Mouse (Mus musculus): ENCODE data around the gene Pphln1. TPM values are rescaled to one million over a fixed set of nuclear protein-coding genes. Genes with fewer than 3 reads are reported as not detected.
A peak's percentile ranks its signal among the peaks of the same experiment; 100 is the strongest.

The Pphln1 gene
- total RNA-seq, 2 experiments from 2014 or later, result 38.7 to 41.7 TPM

DNA sequence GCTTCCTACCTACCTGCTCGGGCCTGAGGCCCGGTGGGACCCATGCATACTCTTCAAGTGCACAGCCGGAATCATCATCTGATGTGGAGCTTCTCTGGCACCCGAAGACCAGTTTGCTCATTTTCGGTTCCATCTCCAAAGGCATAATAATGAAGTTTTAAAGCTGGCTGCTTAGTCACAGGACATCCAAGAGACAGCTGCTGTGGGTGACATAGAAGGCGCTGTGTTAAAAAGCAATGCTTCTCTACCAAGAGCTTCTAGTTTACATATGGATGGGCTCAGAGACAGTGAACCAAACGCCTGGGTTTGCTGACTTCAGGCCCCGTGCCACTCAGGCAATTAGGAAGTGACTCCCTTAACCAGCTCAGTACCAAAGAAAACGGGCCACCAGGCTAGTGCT, 114.3 kb downstream of the Pphln1 start:
- no peak for DNase-seq (ENCODE audit: extremely low spot score in 1 of 2, low spot score in 2 of 2)
- intact Hi-C loops (cut with DNase I), result loop anchor here (10.0 kb wide), 1 partner anchor 332 kb away; no protein-coding TSS in a partner anchor
- TF ChIP-seq CTCF (IDR thresholded peaks at IDR 0.05), result no peak
- H3K27ac ChIP-seq, result peak overlapping the region; percentile 41; the same call in 1 of the 2 replicates
- 0 out of 2 replicates have a peak overlapping the region, but pooled peaks have one; percentile 4 for H3K4me3 ChIP-seq

DNA sequence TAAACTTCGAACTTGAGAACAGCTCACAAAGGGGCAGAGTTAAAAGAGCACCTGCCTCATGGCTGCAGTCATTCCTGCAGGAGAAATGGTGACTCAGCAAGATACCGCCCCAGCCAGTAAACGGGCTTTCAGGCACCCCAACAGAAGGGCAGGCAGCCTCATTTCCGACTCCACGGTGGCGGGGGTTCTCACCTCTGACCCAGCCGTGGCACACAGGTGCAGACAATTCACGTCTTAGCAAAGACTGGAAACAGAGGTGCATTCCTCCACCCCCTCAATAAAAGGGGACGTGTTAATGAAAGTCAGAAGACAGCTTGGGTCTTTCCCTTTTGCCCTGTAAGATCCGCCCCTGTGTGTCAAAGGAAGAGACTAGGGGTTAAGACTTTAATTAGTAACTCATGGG, 115.8 kb downstream of the Pphln1 start:
- peak overlapping the region; percentile 1; the same call in 1 of the 2 replicates for H3K27ac ChIP-seq
- no peak for TF ChIP-seq CTCF (IDR thresholded peaks at IDR 0.05)
- no peak overlapping the region; the same call in 1 of the 2 replicates for H3K4me3 ChIP-seq
- no peak for DNase-seq (ENCODE audit: extremely low spot score in 1 of 2, low spot score in 2 of 2)
- intact Hi-C loops (cut with DNase I), result loop anchor here (10.0 kb wide), 1 partner anchor 331 kb away; no protein-coding TSS in a partner anchor

DNA sequence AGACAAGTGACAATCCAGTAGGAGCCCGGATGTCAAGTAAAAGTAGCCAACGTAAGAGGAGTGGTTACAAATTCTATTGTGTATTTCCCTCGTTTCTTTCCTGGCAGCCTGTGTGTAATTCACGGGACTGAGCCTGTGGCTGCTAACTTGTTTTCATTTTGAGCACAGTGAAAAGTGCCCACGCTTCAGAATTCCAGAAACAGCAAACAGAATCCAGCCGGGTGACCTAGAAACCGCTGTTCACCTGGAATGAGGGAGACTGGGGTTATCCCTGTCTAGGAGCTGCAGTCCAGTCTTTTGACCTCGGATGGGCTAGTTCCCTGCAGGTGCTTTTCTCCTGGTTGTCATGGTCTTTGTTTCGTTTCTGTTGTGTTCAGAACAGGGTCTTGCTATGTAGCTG, 117.2 kb downstream of the Pphln1 start:
- Histone ChIP-seq H3K4me3 (no peak overlapping the region), H3K27ac (no peak overlapping the region; the same call in 1 of the 2 replicates)
- intact Hi-C loops (cut with DNase I), result loop anchor here (5.0 to 10.0 kb wide), 2 partner anchors 77 to 329 kb away; no protein-coding TSS in a partner anchor
- DNase-seq (ENCODE audit: extremely low spot score in 1 of 2, low spot score in 2 of 2), result no peak
- no peak for TF ChIP-seq CTCF (IDR thresholded peaks at IDR 0.05)

DNA sequence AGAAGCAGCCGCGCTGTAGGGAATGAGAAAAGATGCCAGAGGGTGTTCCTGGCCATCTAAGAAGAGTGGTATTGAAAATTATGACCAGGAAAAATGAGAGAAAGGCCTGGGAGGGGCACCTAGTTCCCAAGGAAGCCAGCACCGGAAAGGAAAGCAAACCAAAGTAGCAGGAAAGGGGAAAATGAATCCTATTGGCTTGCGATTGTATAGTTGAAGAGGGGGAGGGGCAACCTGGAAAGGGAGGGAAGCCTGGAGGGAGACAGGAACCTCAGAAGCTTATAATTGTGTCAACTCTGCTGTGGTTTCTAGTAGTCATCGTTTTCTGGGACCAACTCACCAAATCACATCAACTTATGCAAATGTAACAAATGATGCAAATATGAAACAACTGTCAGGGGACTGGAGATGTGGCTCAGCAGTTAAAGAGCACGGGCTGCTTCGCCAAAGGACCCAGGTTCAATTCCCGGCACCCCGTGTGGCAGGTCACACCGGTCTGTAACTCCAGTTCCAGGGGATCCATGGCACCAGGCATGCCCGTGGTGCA, 118.9 kb downstream of the Pphln1 start:
- H3K4me3 ChIP-seq, result peak overlapping the region; percentile 15; the same call in 1 of the 2 replicates
- H3K27ac ChIP-seq, result peak overlapping the region; percentile 64

DNA sequence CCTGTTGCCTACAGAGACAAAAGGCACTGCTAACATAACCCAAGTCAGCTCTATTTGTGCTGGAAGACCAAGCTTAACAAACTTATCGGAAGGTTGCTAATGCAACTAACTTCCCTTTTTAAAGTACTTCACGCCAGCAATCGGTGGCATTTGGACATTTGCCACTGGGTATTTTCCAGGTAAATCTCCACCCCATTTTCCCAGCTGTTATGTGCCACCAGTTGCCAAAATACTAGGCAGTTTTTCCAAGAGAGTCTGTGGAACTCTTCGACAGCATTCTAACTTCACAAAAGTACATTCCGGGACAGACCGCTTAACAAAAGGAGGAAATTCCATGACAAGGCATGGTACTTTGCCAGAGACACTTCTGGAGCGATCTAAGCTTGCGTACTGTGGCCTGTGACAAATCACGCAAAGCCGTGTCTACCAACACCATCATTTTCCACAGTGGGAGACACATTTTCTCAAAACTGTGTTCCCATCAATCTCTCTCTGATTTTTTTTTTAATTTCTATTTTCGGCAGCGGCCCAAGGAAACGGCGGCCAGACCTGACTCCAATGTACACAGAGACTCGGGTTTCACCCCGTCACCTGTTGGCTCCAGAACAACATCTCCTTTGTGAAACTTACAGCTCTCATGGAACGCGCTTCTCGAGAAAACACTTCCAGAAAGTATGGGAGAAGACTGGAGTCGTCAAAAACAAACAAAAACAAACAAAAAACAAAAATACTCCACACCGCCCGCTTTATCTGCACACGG, 120.2 kb downstream of the Pphln1 start:
- TF ChIP-seq CTCF (IDR thresholded peaks at IDR 0.05), result no peak
- peak overlapping the region; percentile 63 for H3K4me3 ChIP-seq
- peak overlapping the region; percentile 89 for H3K27ac ChIP-seq
- no peak for DNase-seq (ENCODE audit: extremely low spot score in 1 of 2, low spot score in 2 of 2)
- intact Hi-C loops (cut with DNase I), result loop anchor here (2.0 to 10.0 kb wide), 3 partner anchors 74 to 694 kb away; no protein-coding TSS in a partner anchor

More for the DNA sequence above, 118.9 kb downstream of the Pphln1 start:
- intact Hi-C loops (cut with DNase I), result loop anchor here (1.0 to 10.0 kb wide), 3 partner anchors 56 to 328 kb away; no protein-coding TSS in a partner anchor
- no peak; the same call in 1 of the 2 replicates for TF ChIP-seq CTCF (IDR thresholded peaks at IDR 0.05)
- DNase-seq (ENCODE audit: extremely low spot score in 1 of 2, low spot score in 2 of 2), result no peak

DNA sequence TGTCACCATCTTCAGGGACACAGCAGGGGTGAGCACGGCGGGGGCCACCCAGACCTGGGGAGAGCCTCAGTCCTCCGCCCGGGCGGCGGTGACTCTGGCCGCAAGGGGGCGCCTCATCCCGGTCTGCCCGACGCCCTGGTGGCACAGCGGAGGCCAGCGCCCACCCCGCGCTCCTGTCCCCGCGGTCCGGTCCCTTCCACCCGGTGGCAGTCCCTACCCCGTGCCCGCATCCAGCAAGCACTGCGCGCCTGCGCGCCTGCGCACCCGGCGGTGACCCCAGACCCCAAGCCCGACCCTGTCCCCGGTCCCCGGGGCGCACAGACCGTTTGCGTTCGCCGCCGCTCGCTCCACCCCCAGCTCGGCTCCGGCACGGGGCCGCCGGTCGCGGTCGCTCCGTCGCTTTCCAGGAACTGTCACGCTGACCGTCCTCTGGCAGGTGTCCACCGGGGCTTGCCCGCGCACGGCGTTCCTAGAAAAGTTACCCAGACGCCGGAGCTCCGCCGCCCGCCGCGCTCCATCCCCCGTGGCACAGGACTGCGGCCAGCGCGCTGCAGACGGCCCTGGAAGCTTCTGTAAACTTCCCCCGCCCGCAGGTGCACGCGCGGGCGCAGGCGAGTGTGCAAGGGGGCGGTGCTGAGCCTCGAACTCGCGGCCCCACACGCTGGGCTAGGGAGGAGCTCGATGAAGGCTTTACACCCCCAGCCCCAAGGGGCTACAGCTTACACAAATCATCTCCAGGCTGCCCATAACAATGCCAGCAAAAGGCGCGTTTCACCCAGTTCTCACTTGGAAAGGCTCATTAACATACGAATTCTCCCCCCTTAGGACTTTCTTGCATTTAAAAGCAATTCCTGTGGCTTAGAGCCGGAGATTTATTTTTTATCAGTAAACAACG, 121.0 kb downstream of the Pphln1 start:
- peak; percentile 86 for TF ChIP-seq CTCF (IDR thresholded peaks at IDR 0.05)
- DNase-seq (ENCODE audit: extremely low spot score in 1 of 2, low spot score in 2 of 2), result peak; percentile 75 to 82
- intact Hi-C loops (cut with DNase I), result loop anchor here (2.0 to 10.0 kb wide), 3 partner anchors 73 to 694 kb away; no protein-coding TSS in a partner anchor
- Histone ChIP-seq H3K4me3 (peak overlapping the region; percentile 63), H3K27ac (peak overlapping the region; percentile 89)

DNA sequence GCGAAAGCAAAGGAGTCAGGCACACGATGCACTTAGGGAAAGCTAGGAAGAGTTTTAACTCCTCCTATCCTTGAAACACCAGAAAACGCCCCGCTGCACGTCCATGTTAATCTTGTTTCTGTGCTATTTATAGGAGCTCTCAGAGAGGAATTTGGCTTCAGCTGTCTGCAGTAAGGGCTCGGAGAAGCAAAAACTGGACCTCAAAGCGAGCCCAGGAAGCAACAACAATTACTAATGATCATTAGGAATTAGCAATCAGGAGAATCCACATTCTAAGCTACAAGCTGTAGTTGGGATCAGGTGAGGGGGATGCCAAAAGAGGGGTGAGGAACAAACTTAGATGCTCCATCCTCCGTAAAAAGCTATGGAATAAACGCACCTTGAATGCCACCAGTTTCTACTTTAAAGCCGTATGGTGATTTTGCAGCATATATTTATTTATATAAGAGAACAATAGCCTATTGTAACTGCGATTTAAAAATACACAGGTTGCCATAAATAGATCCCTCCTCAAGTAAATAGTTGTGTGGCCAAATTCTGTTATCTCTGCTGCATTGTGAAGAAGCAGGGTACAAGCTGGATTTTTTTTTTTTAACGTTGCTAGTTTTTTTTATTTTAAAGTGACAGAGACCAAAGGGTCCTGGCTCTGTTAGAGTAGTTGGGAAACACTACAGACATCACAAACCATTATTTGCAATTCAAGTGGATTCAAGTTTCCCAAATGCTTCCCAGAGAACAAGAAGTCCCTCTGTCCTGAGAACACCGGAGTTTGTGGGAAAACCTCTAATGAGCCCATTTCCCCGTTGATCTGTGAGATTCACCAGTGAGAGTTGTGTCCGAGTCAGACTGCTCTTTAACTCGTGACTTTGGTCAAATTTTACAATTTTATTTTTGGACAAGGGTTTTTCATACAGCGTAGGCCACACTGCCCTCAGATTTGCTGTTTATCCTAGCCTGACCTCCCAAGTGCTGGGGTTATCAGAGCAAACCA, 122.0 kb downstream of the Pphln1 start:
- intact Hi-C loops (cut with DNase I), result loop anchor here (2.0 to 10.0 kb wide), 3 partner anchors 72 to 693 kb away; no protein-coding TSS in a partner anchor
- peak overlapping the region; percentile 63 for H3K4me3 ChIP-seq
- DNase-seq (ENCODE audit: extremely low spot score in 1 of 2, low spot score in 2 of 2), result no peak
- no peak for TF ChIP-seq CTCF (IDR thresholded peaks at IDR 0.05)
- H3K27ac ChIP-seq, result peak overlapping the region; percentile 89

DNA sequence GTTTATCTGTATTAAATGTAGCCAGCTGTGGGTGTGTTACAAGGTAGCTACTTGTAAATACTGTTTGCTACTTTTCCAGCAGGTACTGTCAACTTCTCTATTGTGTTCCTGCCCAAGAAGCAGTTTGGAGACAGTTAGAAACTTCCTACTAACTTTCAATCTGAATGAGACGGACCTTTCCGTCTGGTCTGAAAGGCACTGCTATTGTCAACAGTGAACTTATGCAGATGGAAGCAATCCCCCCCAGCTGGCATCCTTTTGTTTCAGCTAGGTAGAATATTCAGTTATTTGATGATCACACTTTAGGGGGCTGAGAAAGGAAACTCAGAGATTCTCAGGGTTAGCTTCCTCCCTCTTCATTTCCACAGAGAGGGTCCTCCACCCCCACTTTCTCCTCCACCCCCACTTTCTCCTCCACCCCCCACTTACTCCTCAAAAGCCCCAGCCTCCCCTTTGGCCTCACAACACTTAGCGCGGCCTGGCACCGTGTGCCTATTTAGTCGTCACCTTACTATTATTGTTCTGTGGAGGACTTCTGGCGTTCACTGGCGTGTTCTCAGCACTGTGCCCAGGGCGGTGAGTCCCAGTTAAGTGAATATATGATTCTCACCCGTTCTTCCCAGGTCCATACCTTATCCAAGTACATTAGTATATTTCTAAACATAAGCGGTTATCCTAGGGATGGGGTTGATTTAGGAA, 123.1 kb downstream of the Pphln1 start:
- TF ChIP-seq CTCF (IDR thresholded peaks at IDR 0.05), result no peak
- Histone ChIP-seq H3K27ac (peak overlapping the region; percentile 47), H3K4me3 (no peak overlapping the region)
- intact Hi-C loops (cut with DNase I), result no loop called here
- DNase-seq (ENCODE audit: extremely low spot score in 1 of 2, low spot score in 2 of 2), result no peak

DNA sequence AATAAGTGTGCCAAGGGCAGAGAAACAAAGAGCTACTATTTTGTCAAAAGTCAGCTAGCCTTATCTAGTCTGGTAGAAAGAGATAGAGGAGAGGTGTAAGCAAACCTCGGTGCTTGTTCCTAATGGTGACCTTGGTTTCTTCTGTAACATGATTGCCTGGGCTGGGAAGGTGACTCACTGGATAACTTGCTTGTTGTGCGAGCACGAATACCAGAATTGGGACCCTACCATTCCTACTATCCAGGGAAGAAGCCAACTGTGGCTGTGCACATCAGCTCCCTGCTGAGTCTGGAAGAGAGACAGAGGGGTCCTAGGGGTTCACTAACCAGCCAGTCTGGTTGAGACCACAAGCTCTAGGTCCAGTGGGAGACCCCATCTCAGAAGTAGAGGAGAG, 123.6 kb downstream of the Pphln1 start:
- Histone ChIP-seq H3K27ac (peak overlapping the region; percentile 47; the same call in 1 of the 2 replicates), H3K4me3 (no peak overlapping the region)
- no peak for TF ChIP-seq CTCF (IDR thresholded peaks at IDR 0.05)
- intact Hi-C loops (cut with DNase I), result no loop called here
- DNase-seq (ENCODE audit: extremely low spot score in 1 of 2, low spot score in 2 of 2), result no peak
